Mouse (Mus musculus) spleen, embryonic (tissue): ENCODE measurements around the gene Rbms1.
"Not testable (repeated sequence)": the region's sequence is repeated elsewhere in the genome, so short reads cannot be mapped to it uniquely, and the experiment has no call there.

Source experiments
- CTCF ChIA-PET: fragments of 350-600 bp; sonication (Branson Sonifier 250); formaldehyde crosslinking; loops from one replicate; lab custom pipeline; 2022; lab: Charles Lee

The Rbms1 gene

DNA sequence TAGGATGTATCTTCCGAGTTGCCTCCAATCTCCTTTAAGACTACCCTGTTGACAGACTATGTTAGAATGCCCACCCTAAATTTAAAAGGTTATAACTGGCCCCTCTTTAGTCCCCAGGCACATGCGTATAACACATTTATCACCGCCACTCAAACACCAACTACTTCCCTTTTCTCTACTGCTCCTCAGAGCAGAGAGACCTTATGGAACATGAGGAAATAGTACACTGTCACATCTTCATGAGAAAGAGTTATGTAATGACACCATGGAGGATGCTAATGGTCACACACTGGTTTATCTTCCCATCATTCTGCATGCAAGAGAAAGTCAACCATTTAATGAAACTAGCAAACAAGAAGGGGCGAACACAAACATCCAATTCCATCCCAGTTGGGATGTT is 114.5 kb downstream of the Rbms1 start:
- CTCF ChIA-PET, result no interaction called here

DNA sequence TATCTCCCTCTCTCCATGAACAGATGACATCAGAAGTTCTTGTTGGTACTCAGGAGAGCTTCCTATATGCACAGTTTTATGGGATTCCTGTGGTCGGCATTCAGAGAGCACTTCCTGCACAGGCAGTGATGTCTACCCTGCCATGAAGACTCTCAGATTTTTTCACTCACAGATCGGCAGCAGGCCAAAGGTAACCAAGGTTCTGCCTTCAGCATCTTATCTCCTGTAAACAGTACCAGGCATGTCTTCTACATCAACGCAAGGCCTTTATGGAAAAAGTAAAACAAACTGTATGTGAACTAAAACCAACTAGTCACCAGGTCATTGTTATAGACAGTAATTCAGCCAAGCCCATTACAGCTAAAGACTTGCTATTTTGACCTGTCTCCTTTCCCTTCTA is 115.0 kb downstream of the Rbms1 start:
- CTCF ChIA-PET, result no interaction called here

DNA sequence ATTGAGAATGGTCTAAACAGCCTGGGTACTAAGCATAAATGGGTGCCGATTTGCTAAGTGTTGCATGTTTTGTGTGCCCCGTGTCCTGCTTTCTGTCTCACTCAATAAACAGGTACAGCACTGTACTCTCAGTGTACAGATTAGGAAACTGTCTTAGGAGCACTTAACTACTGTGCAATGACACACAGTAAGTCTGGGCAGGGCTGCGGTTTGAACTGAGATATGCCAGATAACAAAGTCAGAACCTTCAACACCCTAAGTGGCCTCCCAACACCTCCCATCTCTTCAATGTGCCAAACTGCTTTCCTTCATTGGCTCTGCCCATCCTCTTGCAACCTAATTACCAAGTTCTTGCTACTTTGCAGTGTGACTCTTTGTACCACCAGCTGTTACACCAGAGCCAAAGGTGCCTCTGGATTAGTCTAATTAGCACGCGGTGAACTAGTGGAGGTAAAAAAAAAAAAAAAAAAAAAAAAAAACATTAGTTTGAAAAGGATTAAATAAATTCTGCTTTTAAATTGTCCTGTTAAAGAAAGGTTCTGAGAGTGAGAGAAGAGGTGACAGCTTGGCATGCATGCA is 117.6 kb downstream of the Rbms1 start:
- CTCF ChIA-PET, result no interaction called here

DNA sequence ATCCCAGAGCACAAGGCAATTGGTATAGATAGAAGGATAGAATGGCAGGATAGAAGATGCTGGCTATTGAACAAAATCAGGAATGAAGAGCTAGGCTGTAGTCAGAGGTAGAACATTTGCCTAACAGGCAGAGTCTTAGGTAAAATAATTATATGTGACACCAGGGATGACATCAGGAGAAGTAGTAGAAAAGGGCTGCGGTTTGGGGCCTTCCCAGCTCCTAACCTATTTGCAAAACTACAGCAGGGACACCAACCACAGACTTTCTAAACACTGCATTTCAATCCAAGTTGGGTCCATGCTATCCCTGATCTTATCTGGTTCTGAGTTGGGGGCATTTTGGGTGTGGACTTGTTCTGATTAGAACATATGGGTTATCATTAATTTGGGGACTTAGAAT is 118.7 kb downstream of the Rbms1 start:
- CTCF ChIA-PET, result no interaction called here

DNA sequence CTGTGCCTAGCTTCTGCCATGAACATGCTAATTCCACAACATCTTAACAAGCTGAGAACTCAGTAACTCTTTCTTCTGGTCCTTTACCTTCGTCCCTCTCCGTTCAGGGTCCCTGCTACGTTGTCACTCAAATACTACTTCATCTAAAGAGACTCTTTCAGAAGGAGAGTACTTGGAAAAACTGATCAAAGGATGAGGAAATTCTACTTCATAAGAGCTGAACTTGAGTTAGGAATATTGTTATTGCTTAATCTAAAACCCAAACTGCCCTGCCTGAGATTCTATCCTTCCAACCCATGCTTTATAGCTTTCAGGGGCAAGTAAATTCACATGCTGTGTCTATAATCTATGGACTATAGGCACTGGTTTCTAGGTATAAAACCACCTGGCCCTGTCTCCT is 119.4 kb downstream of the Rbms1 start:
- CTCF ChIA-PET, result no interaction called here

DNA sequence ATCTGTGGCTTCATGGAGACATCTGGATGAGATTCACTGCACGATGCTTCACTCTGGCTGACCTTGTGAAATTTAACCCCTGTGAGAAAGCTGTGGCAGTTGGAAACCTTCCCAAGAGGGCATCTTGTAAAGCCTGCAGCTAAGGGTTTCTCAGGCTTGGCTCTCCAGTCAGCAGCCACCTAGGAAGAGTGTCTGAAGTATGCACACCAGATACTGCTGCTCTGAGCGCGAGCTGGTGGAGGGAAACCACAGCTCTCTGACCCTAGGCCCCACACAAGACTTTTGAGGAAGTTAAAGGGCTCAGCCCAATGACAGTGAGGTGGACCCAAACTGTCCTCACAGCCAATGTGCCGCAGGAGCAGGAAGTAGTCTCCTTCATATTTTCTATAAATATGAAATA is 120.0 kb downstream of the Rbms1 start:
- CTCF ChIA-PET, result no interaction called here

DNA sequence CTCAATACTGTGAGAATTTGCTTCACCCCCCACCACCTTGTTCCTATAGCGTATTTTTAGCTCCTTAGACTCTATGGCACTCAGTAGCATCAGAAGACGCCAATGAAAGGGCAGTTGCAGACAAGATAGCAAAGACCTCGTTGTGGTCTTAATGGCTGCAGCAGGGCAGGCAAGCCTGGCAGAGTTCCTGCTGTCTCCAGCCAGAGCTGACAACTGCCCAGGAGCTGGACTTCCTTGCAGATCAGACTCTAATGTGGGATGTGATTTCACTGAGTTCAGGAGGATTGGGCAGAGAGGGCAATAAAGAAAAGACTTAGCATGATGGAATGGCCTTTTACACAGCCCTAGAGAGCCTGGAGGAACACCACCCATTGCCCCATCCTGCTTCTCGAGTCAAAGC is 122.1 kb downstream of the Rbms1 start:
- CTCF ChIA-PET, result no interaction called here

DNA sequence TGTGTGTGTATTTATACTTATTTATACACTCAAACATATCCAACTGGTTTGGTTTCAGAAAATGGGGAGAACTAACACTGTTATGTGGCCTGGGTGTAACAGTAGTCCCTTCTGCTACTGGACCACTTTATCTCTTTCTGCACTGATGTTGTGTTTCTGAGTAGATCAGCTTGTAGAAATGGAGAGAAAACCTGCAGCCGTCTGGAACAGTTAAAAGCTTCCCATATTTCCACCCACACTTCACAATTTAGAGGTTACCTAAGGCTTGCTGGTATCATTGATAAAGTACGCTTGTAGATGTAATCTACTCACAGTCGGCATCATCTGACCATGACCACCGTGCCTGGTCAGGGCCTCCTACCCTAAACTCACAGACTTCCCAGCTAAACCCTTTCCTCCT is 123.5 kb downstream of the Rbms1 start:
- CTCF ChIA-PET, result interaction anchor here (0.6 kb wide), 1 partner anchor 78 kb away, joined by 8 read pairs; no protein-coding TSS in a partner anchor

DNA sequence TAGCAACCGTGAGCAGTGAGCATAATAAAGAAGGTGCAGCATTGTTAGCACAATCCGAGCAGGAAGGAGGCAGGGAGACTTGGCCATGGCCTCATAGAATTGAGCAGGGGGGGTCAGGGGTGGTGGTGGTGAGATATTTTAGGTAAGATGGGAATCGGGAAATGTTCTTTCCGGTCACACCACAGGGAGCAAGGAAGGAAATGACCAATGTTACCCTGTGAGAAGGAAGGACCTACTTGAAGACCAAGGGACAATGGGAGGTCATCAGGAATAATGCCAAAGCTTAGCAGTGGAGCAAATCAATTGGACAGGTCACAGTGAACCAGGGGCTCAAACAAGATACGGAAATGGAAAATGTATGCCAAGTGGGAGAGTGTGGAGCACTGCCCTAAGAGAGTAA is 124.1 kb downstream of the Rbms1 start:
- CTCF ChIA-PET, result no interaction called here

DNA sequence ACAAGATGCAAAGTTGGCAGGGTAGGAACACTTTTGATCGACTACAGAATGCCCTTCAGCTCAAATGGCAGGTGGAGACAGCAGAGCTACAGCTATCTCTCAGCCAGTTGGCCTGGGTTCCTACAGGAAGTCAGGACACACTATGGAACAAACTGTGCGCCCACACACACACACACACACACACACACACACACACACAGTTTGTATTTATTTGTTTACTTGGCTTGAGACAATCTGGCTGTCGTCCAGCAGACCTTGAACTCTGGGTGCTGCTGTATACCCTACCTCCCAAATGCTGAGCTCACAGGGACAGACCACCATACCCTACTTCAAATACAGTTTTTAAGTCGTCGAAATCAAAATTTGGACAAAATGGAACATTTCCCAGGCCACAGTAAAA is 125.4 kb downstream of the Rbms1 start:
- CTCF ChIA-PET, result no interaction called here

DNA sequence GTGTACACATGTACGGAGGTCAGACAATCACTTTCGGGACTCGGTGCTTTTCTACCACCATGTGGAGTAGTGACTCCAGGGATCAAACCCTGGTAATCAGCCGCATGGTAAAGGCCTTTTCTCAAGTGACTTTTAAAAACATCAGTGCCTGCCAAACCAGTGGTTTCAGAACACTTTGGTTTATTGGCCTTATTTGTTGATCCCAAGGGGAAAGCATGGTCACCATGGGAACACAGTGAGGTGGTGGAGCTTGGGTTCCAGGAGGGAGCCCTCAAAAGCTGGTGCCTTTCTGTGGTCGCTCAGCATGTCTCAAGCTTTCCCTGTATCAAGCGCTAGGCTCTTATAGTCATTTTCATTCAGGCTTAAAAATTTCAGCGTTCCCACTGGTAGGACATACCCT is 126.8 kb downstream of the Rbms1 start:
- CTCF ChIA-PET, result no interaction called here

DNA sequence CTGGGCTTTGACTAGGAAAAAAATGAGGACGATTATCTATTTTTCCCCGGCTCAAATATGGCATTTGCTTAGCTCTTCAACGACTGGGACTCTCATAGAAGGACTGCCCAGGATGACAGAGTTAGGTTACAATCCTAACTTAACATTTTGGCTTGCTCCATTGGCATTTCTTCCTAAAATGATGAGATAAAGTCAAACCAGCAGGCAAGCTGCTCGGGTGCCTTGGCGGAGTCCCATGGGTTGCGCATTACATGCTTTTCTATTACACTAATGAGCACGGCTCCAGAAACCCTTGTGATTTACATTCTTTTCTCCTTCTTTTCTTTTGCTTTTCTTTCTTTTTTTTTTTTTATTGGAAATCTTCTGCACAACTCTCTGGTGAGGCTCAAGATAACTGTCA is 128.7 kb downstream of the Rbms1 start:
- CTCF ChIA-PET, result no interaction called here

DNA sequence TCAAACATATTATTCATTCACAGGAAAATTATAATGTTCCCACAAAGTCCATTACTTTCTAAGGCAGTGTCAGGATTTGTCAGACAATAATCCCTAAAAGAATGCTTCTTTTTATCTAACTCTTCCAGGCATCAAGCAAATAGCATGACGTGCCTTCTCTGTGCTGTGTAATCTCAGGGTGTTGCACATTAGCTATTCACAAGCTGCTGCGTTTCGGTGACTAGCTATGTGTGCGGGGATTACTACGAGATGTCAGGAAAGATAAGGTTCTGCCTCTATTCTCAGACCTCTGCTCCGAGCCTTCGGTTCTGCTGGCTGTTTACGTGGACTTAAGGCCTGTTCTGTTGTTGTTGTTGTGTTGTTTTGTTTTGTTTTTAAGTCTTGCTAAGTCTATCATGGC is 130.7 kb downstream of the Rbms1 start:
- CTCF ChIA-PET, result no interaction called here

DNA sequence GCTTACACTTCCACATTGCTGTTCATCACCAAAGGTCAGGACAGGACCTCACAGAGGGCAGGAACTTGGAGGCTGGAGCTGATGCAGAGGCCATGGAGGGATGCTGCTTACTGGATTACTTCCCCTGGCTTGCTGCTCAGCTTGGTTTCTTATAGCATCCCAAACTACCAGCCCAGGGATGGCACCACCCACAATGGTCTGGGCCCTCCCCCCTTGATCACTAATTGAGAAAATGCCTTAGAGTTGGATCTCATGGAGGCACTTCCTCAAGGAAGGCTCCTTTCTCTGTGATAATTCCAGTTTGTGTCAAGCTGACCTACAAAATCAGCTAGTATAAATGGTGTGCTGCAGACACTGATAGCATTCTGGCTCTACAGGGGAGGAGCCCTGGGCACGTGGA is 132.5 kb downstream of the Rbms1 start:
- CTCF ChIA-PET, result not testable (repeated sequence)

DNA sequence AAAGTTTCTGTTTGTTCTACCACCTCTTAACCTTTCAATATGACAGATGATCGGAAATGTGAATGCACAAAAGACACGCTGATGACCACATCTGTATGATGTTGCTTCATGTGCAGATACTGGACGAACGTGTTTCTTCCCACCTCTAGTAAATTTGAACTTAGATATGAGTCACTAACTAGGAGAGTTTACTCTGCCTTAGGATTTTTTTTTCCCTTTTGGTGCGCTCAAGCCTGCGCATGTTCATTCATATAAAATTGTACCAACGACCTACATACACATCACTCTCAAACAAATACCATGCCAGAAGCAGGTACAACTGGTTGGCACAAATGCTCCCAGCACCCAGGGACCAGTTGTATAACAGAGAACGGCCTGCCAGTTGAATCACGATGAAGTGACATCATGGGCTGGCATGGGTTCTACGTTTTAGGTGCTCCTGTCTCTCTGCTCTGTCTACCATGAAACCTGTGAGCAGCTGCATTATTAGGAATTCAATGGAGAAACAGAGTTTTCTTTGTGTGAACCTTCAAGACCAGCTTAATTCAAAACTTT is 134.0 kb downstream of the Rbms1 start:
- CTCF ChIA-PET, result no interaction called here

DNA sequence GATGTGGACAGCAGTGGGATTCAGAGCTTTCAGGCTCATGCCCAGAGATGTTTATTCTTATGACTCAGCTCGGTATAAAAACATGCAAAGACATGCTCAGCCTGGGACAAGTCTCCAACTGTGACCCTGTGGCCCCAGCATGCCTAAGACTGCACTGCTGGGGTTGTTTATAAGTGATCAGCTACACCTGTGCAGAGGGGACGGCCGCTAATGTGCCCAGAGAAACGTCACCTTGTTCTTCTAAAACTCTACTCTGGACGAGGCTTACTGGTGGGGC is 135.9 kb downstream of the Rbms1 start:
- CTCF ChIA-PET, result interaction anchor here (0.5 kb wide), 1 partner anchor 11 kb away, joined by 5 read pairs; no protein-coding TSS in a partner anchor

DNA sequence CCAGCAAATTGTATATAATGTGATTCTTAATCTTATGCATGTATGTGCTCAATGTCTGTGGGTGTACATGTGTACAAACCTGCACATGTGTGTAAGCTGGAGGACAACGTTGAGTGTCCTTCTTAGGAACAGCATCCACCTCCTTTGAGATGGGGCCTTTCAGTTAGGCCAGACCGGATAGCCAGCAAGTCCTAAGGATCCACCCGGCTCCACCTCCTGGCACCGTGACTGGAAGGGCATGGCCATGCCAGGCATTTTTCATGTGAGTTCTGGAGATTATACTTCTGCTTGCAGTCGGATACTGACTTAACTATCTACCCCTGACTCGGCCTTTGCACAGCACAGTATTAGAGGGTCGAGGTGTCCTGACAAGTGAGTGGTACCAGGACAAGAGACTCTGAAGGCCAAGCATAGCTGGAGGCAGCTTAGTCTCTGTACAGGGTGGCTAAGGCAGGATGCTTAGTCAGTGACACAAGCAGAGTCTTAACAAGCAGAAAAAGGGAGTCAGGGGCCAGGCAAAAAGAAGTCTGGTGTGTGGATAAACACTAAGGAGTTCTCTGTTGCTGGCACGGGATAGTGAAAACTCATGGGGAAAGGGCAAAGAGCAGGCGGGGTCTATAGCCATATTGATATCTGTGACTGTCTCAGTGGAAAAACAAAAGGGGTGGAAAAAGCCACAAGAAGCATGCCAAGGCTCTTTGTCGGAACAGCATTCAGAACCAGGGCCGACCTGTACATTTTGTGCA is 136.4 kb downstream of the Rbms1 start:
- CTCF ChIA-PET, result no interaction called here

DNA sequence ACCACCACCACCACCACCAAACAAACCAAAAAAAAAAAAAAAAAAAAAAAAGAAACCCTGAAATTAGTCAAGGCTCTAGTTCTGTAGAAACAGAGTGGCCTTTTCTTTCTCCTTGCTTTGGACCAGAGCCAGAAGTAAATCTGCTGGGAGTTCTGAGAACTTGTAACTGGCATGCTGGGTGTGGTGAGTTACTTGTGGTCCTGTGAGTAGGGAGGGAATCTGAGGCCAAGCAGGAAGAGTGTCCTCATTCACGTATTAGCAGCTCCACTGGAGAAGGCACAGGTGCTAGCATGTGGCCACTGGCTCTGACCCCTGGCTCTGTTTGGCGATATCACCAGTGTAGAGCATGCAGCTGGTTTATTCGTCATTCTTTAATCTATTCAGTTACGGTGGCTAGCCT is 137.3 kb downstream of the Rbms1 start:
- CTCF ChIA-PET, result no interaction called here

DNA sequence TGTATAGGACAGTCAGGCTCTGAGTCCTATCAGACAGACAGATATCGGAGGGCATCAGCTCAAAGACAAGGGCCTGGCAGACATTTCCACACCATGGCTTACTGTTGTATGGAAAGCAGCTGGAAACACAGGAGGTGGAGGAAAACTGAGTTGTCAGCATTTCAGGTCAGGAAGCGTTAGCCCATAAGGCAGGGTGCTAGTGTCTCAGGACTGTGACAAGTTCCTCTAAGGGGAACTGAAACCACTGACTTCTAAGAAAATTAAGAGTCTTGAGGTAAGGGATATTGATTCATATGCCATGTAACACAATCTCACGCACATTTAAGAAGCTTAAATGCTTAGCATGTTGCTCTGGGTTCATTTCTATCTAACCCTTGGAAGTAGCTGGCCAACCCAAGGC is 141.4 kb downstream of the Rbms1 start:
- CTCF ChIA-PET, result no interaction called here

DNA sequence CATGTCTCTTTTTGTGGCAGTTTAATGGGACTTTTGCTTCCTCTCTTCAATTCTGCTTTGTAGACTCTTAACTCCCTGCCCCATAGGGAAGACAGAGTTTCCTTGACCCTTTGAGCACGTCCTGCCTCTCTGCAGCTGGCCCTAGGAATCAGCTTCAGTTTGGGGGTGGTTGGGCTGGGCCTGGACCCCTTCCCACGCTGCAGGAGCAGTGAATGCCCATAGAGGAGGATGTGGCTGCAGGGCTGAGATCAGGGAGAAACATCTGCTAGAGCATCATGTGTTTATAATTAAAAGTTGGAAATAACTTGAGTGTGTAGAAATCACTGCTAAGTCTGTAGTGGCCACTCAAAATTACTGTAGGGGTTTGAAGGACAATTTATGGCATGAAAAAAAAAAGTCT is 144.4 kb downstream of the Rbms1 start:
- CTCF ChIA-PET, result no interaction called here

DNA sequence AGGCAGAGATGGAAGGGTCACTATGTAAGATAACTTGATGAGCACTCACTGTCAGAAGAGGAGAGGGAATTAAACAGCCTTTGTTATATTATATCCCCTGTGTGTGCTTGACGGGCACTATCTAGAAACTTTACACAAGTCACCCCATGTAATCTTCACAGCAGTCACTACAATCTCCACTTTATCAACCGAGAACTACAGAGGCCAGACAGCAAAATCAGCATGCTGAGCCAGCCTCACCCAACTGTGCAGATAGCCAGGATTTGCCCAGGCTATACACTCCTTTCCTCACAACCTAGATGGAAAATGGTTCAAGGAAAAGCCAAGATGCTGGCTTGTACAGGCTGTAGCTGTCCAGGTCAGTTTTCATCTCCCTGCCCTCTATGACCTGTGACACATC is 146.7 kb downstream of the Rbms1 start:
- CTCF ChIA-PET, result no interaction called here

DNA sequence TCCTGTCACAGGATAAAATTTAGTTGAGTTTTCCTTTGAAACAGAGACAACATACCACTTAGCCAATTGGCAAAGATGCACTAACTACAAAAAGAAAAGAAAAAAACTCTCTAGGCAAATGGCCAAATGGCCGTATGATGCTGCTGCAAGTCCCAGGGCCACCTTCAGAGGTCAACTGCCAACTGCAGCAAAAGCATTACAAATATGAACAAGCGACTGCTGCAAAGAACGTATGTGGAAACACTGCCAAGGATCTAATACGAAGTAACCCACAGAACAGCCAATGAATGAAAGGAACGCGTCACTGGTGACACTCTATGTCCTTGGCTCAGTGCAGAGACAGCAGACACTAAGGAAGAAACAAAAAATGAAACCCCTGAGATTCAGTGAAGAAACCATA is 148.2 kb downstream of the Rbms1 start:
- CTCF ChIA-PET, result no interaction called here

DNA sequence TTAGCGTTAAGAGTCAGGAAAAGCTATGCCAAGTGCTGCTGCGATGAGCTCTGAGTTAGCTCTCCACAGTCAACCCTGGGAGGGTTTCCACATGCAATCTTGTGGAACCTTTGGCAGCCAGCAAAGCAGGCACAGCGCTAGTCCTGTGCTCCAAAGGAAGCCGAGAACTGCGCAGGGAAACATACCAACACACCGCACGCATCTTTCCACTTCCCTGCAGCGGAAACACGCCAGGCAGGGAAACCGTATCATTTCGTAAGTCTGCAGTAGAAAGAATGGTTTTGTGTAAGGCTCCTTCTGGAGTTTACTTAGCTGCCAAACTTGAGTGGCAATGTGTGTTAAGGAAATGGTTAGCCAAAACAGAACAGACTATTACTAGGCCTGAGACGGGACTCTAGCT is 150.0 kb downstream of the Rbms1 start:
- CTCF ChIA-PET, result no interaction called here

DNA sequence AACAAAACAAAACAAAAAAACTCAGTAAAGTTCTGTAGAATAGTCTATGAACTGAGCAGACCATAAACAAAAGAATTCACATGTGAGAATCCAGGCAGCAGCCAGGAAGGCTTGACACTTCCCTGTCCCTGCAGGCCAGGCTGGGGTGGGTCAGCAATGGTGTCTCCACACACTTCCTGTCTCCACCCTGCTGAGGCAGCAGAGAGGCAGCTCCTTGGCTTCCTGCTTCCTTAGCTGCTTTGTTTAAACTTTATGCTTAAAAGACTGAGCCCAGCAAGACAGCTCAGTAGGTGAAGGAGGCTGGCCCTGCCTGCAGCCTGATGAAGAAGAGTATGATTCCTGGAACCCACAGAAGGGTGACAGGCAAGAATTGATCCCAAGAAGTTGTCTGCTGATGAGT is 152.4 kb downstream of the Rbms1 start:
- CTCF ChIA-PET, result no interaction called here
